Mouse (Mus musculus) bone marrow macrophage, adult 2 months (primary cell): ENCODE data around the gene Susd6. TPM values are rescaled to one million over a fixed set of nuclear protein-coding genes. Genes with fewer than 3 reads are reported as not detected.
"Not testable (repeated sequence)": the region's sequence is repeated elsewhere in the genome, so short reads cannot be mapped to it uniquely, and the experiment has no call there.

Experiments used
- H3K27ac ChIP-seq: 2 replicates; pipeline ENCODE4 v1.5.1; 2012; ENCODE audit warnings: low read depth, low read length; ENCODE audit not compliant: insufficient read depth
- H3K4me1 ChIP-seq: 2 replicates; pipeline ENCODE4 v1.6.1; 2012; ENCODE audit warnings: low read length; ENCODE audit not compliant: control insufficient read depth, insufficient read depth
- H3K4me3 ChIP-seq: 2 replicates; pipeline ENCODE4 v1.5.1; 2012; ENCODE audit warnings: mild to moderate bottlenecking, low read length, moderate library complexity; ENCODE audit not compliant: insufficient read depth
- CTCF ChIP-seq: IDR thresholded peaks from 2 replicates; pipeline ENCODE4 v1.5.1; 2012; ENCODE audit warnings: low read depth, mild to moderate bottlenecking, low read length, moderate library complexity
- POLR2A ChIP-seq: IDR thresholded peaks from 2 replicates; pipeline ENCODE4 v1.6.1; 2012; ENCODE audit warnings: mild to moderate bottlenecking, low read depth, low read length, borderline replicate concordance
- polyA plus RNA-seq: library from polyadenylated mRNA; stranded (reverse); fragments of >200 nt; gene quantifications from 2 replicates; pipeline ENCODE4 v1.2.4, GENCODE M21; 2012; ENCODE audit not compliant: missing spikeins, insufficient read depth, insufficient read length

Gene Susd6
- polyA plus RNA-seq, 1 experiment, result 157 TPM

GRCm38 (mm10) chr12:80812510-80812820, 22.2 kb downstream of the Susd6 start:
- Histone ChIP-seq H3K4me1 (peaks cover 72% of the 10 kb centered on the region), H3K4me3 (peak overlapping the region; percentile 34), H3K27ac (peak overlapping the region; percentile 94)
- TF ChIP-seq CTCF (no peak), POLR2A (no peak)

- TF ChIP-seq CTCF (no peak), POLR2A (no peak)
- H3K27ac ChIP-seq, result peak overlapping the region; percentile 71
- peaks cover 73% of the 10 kb centered on the region for H3K4me1 ChIP-seq
- H3K4me3 ChIP-seq, result no peak overlapping the region
These were observed 23.1 kb downstream of the Susd6 start for GRCm38 (mm10) chr12:80813456-80813855.

DNA sequence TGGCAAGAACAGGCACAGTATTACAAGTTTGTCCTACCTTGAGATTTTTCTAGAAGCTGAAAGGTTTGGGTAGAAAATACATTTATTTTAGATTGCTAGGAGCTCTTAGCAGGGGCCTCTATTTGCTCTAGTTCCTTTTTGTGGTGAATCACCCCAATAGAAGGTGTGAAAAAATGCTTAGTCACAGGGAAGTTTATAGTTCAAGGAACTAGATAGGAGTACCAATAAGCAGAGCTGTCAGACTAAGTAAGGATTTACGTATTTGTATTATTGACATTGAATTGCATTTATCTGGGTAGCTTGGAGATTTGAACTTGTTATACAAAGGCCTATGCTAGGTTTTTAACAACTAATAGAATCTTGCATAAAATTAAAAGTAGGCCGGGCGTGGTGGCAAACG, 23.6 kb downstream of the Susd6 start:
- Histone ChIP-seq H3K27ac (peak overlapping the region; percentile 71), H3K4me3 (no peak overlapping the region), H3K4me1 (peaks cover 75% of the 10 kb centered on the region)
- TF ChIP-seq CTCF (no peak), POLR2A (no peak)

DNA sequence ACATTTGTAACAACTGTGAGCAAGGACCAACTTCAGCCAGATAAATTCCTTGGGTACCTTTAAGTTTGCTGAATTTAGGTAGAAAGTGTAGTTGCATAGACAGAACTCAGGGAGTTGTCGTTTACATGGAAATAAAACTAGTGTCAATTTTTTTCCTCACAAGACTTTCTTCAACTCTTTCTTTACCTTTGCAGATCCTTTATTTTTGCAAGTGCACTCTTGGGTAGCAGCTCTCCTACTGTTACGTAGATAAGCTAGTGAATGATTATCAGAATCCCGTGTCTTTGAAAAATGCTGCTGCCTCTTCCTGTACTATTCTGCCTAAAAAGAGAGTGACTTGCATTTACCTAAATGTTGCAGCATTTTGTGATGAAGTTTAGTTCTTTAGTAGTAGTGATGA, 24.2 kb downstream of the Susd6 start:
- no peak overlapping the region for H3K4me3 ChIP-seq
- no peak for TF ChIP-seq CTCF
- TF ChIP-seq POLR2A, result no peak
- H3K4me1 ChIP-seq, result peaks cover 77% of the 10 kb centered on the region
- H3K27ac ChIP-seq, result peak overlapping the region; percentile 45; the same call in 1 of the 2 replicates

- H3K4me1 ChIP-seq, result peaks cover 73% of the 10 kb centered on the region
- H3K4me3 ChIP-seq, result no peak overlapping the region
- TF ChIP-seq CTCF (no peak), POLR2A (no peak)
- H3K27ac ChIP-seq, result peak overlapping the region; percentile 21
These were observed 25.0 kb downstream of the Susd6 start for GRCm38 (mm10) chr12:80815298-80815697.

DNA sequence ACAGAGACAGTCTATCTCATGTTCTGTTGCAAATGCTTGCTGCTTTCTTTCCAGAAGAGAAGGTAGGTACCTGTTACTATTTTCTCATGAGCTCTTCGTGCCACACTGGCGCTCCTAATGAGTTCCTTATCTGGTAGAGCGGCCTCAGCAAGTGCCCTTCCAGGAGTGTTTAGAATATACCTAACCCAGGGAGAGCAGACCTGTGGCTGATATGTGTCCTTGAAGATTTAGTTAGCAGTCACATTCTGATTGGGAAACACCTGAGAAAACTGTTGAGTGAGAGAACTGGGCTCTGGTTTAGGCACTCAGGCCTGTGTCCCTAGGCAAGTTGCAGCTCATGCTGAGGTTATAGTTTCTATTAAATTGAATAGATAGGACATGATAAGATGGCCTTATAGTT, 25.6 kb downstream of the Susd6 start:
- H3K4me3 ChIP-seq, result no peak overlapping the region
- H3K4me1 ChIP-seq, result peaks cover 73% of the 10 kb centered on the region
- no peak for TF ChIP-seq CTCF
- TF ChIP-seq POLR2A, result no peak
- 0 out of 2 replicates have a peak overlapping the region, but pooled peaks have one; percentile 6 for H3K27ac ChIP-seq

- Histone ChIP-seq H3K27ac (0 out of 2 replicates have a peak overlapping the region, but pooled peaks have one; percentile 1), H3K4me1 (peaks cover 72% of the 10 kb centered on the region), H3K4me3 (no peak overlapping the region)
- TF ChIP-seq CTCF (no peak), POLR2A (no peak)
These were observed 26.2 kb downstream of the Susd6 start for GRCm38 (mm10) chr12:80816380-80817086.

GRCm38 (mm10) chr12:80817697-80818235, 27.5 kb downstream of the Susd6 start:
- Histone ChIP-seq H3K27ac (no peak overlapping the region), H3K4me1 (peaks cover 69% of the 10 kb centered on the region), H3K4me3 (no peak overlapping the region)
- TF ChIP-seq POLR2A, result no peak
- TF ChIP-seq CTCF, result no peak

- H3K4me3 ChIP-seq, H3K27ac ChIP-seq: not testable (repeated sequence)
- peaks cover 65% of the 10 kb centered on the region for H3K4me1 ChIP-seq
These were observed 28.7 kb downstream of the Susd6 start for GRCm38 (mm10) chr12:80819020-80819419.

- Histone ChIP-seq H3K4me1 (peaks cover 50% of the 10 kb centered on the region), H3K27ac (peak overlapping the region; percentile 26; the same call in 1 of the 2 replicates), H3K4me3 (no peak overlapping the region)
- TF ChIP-seq CTCF (no peak), POLR2A (no peak)
These were observed 31.1 kb downstream of the Susd6 start for GRCm38 (mm10) chr12:80821312-80822007.

GRCm38 (mm10) chr12:80822533-80822932, 32.2 kb downstream of the Susd6 start:
- Histone ChIP-seq H3K4me3 (no peak overlapping the region), H3K4me1 (peaks cover 47% of the 10 kb centered on the region), H3K27ac (no peak overlapping the region)
- no peak for TF ChIP-seq POLR2A
- no peak for TF ChIP-seq CTCF
